Mouse (Mus musculus) cerebellum, adult 2 months (tissue): Measurements from ENCODE around the gene Tas2r143.

Experiments
- CTCF ChIP-seq: fragments of 200-500 bp; IDR thresholded peaks from 2 replicates; pipeline ENCODE4 v1.5.1; 2011; ENCODE audit warnings: low read depth, mild to moderate bottlenecking, control low read depth, low read length, moderate library complexity, borderline replicate concordance; ENCODE audit not compliant: insufficient read depth
- POLR2A ChIP-seq: fragments of 200-500 bp; IDR thresholded peaks from 2 replicates; pipeline ENCODE4 v1.6.1; 2011; ENCODE audit warnings: low read length, control low read depth, borderline replicate concordance; ENCODE audit not compliant: insufficient read depth

- no peak for TF ChIP-seq POLR2A
- no peak for TF ChIP-seq CTCF
These were observed 48.9 kb upstream of the Tas2r143 start for GRCm38 (mm10) chr6:42350968-42351775.
